ENCODE assay signal across 14 mouse cellular contexts in the genomic region with DNA sequence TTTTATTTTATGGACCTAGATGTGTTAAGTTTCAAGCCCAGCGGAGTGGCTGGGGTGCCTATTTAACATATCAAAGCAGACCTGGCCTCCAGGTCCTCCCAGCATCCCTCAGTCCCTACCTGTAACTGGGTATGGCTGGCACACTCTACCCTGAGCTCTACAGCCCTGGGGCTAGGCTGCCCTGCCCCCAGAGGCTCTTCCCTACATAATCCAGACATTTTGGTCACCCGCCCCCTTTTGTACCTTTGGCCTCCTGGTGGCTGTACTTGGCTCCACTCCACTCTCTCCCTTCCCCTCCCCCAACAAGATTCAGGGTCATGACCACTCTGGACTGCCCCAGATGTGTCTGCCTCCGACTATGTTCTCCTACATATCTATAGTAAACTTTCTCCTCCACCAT. TPM values are rescaled to one million over a fixed set of nuclear protein-coding genes. Genes with fewer than 3 reads are reported as not detected.
DNase-seq lines count a peak whose midpoint lies in the region; ATAC-seq and TF ChIP-seq lines count a peak whose summit lies in the region.
"Had no signal": no experiment of that assay in that cellular context is flagged by ENCODE, and none has a peak within 500 bp of the region (broad histone marks: within the 10 kb centered on the region; RNA-seq: fewer than 3 reads in every experiment).

No protein-coding gene starts in this region.

- no peaks in the 10 kb centered on the region for H3K27me3 ChIP-seq in heart, embryonic 12.5 days (replicated peaks)
- peaks cover 7% of the 10 kb centered on the region; the same call in 1 of the 2 replicates for H3K27me3 ChIP-seq in heart, embryonic 11.5 days (ENCODE audit: control insufficient read depth, insufficient read depth, low read length)
- H3K27me3 ChIP-seq in lung, embryonic 14.5 days (ENCODE audit: insufficient read depth, low read length) = peaks cover 15% of the 10 kb centered on the region; the same call in 1 of the 2 replicates
- peaks cover 70% of the 10 kb centered on the region for H3K27me3 ChIP-seq in liver, embryonic 13.5 days
- no peaks in the 10 kb centered on the region for H3K27me3 ChIP-seq in stomach, postnatal 0 days (ENCODE audit: control insufficient read depth, insufficient read depth, low read length)

- H3K4me1 ChIP-seq in heart, embryonic 12.5 days (replicated peaks) = peaks cover 33% of the 10 kb centered on the region
- H3K4me1 ChIP-seq in heart, embryonic 11.5 days (ENCODE audit: control insufficient read depth, insufficient read depth, low read length) = peaks cover 18% of the 10 kb centered on the region
- 0 out of 2 replicates have a peak, but pooled peaks cover 2% of the 10 kb centered on the region for H3K4me1 ChIP-seq in lung, embryonic 14.5 days (ENCODE audit: insufficient read depth)
- peaks cover 18% of the 10 kb centered on the region for H3K4me1 ChIP-seq in liver, embryonic 13.5 days (replicated peaks)
- H3K4me1 ChIP-seq in stomach, postnatal 0 days (replicated peaks; ENCODE audit: control insufficient read depth, insufficient read depth) = no peaks in the 10 kb centered on the region

- DNase-seq in lung, embryonic 14.5 days = no peak
- no peak for DNase-seq in lung, postnatal 36 days
- no peak for DNase-seq in liver, embryonic 13.5 days
- DNase-seq in stomach, postnatal 0 days (ENCODE audit: low spot score) = no peak
- DNase-seq in urinary bladder, postnatal 25 days (ENCODE audit: low spot score) = no peak
- DNase-seq in right cerebral cortex, postnatal 36 days (ENCODE audit: low spot score in 2 of 2) = no peak
- DNase-seq: cerebellum, adult 11 months; gastrocnemius, postnatal 25 days; lung, postnatal 10 days; thymus, postnatal 25 days had no signal

- no peaks in the 10 kb centered on the region for H3K36me3 ChIP-seq in heart, embryonic 12.5 days
- H3K36me3 ChIP-seq in heart, embryonic 11.5 days (ENCODE audit: control insufficient read depth, insufficient read depth, low read length) = no peaks in the 10 kb centered on the region
- no peaks in the 10 kb centered on the region for H3K36me3 ChIP-seq in lung, embryonic 14.5 days (ENCODE audit: insufficient read depth)
- H3K36me3 ChIP-seq in liver, embryonic 13.5 days = no peaks in the 10 kb centered on the region
- no peaks in the 10 kb centered on the region for H3K36me3 ChIP-seq in stomach, postnatal 0 days (ENCODE audit: control insufficient read depth, insufficient read depth, low read length)

- no peak overlapping the region for H3K9ac ChIP-seq in heart, embryonic 12.5 days
- no peak overlapping the region for H3K9ac ChIP-seq in heart, embryonic 11.5 days (ENCODE audit: low read depth, low read length)
- no peak overlapping the region for H3K9ac ChIP-seq in lung, embryonic 14.5 days
- no peak overlapping the region for H3K9ac ChIP-seq in liver, embryonic 13.5 days
- H3K9ac ChIP-seq in stomach, postnatal 0 days (ENCODE audit: low read length) = no peak overlapping the region

- H3K9me3 ChIP-seq in heart, embryonic 12.5 days (replicated peaks) = no peaks in the 10 kb centered on the region; the same call in 1 of the 2 replicates
- no peaks in the 10 kb centered on the region for H3K9me3 ChIP-seq in heart, embryonic 11.5 days (replicated peaks; ENCODE audit: control insufficient read depth, low read length)
- H3K9me3 ChIP-seq in lung, embryonic 14.5 days (ENCODE audit: low read depth, low read length) = no peaks in the 10 kb centered on the region
- no peaks in the 10 kb centered on the region for H3K9me3 ChIP-seq in liver, embryonic 13.5 days (replicated peaks)
- no peaks in the 10 kb centered on the region for H3K9me3 ChIP-seq in stomach, postnatal 0 days (ENCODE audit: control insufficient read depth, low read length)

- TF ChIP-seq EP300 in stomach, postnatal 0 days (optimal IDR thresholded peaks at IDR 0.05) = no peak

- 41% methylated on average over 3 of the region's 3 CpGs for WGBS in heart, embryonic 12.5 days
- WGBS in heart, embryonic 11.5 days (ENCODE audit: insufficient replicate concordance) = 32% methylated on average over 3 of the region's 3 CpGs
- 39% methylated on average over 3 of the region's 3 CpGs for WGBS in lung, embryonic 14.5 days
- 51% methylated on average over 3 of the region's 3 CpGs for WGBS in liver, embryonic 13.5 days (ENCODE audit: insufficient replicate concordance)
- WGBS in stomach, postnatal 0 days = 54% methylated on average over 3 of the region's 3 CpGs

- H3K4me3 ChIP-seq in heart, embryonic 12.5 days = no peak overlapping the region
- H3K4me3 ChIP-seq in heart, embryonic 11.5 days (ENCODE audit: low read depth, low read length) = no peak overlapping the region
- no peak overlapping the region for H3K4me3 ChIP-seq in lung, embryonic 14.5 days (ENCODE audit: low read depth, low read length)
- no peak overlapping the region for H3K4me3 ChIP-seq in liver, embryonic 13.5 days (replicated peaks)
- no peak overlapping the region for H3K4me3 ChIP-seq in stomach, postnatal 0 days (ENCODE audit: low read depth, low read length)
- H3K4me3 ChIP-seq: myocyte had no signal

- ATAC-seq in heart, embryonic 12.5 days (ENCODE audit: insufficient number of reproducible peaks, low FRiP score) = no peak
- ATAC-seq in heart, embryonic 11.5 days (replicated peaks; ENCODE audit: insufficient number of reproducible peaks, low FRiP score, low TSS enrichment) = no peak
- no peak for ATAC-seq in lung, embryonic 14.5 days (ENCODE audit: insufficient read depth)
- peak; percentile 71 for ATAC-seq in liver, embryonic 13.5 days (ENCODE audit: low read depth)
- no peak for ATAC-seq in stomach, postnatal 0 days (ENCODE audit: low FRiP score, low TSS enrichment)

- no peak overlapping the region for H3K4me2 ChIP-seq in heart, embryonic 12.5 days
- no peak overlapping the region for H3K4me2 ChIP-seq in heart, embryonic 11.5 days
- no peak overlapping the region for H3K4me2 ChIP-seq in lung, embryonic 14.5 days
- no peak overlapping the region for H3K4me2 ChIP-seq in liver, embryonic 13.5 days
- H3K4me2 ChIP-seq in stomach, postnatal 0 days (replicated peaks; ENCODE audit: low read depth) = no peak overlapping the region
- H3K4me2 ChIP-seq: midbrain, embryonic 11.5 days had no signal

- TF ChIP-seq CTCF in lung, embryonic 14.5 days (IDR thresholded peaks at IDR 0.05; ENCODE audit: low read depth) = 0 out of 2 replicates have a peak, but pooled peaks have one; percentile 5
- TF ChIP-seq CTCF in stomach, postnatal 0 days (IDR thresholded peaks at IDR 0.05; ENCODE audit: low read depth) = 0 out of 2 replicates have a peak, but pooled peaks have one; percentile 3

- H3K27ac ChIP-seq in heart, embryonic 12.5 days (ENCODE audit: poor library complexity, severe bottlenecking) = 0 out of 2 replicates have a peak overlapping the region, but pooled peaks have one; percentile 27
- no peak overlapping the region for H3K27ac ChIP-seq in heart, embryonic 11.5 days (ENCODE audit: low read depth, low read length)
- no peak overlapping the region for H3K27ac ChIP-seq in lung, embryonic 14.5 days (ENCODE audit: low read depth)
- H3K27ac ChIP-seq in liver, embryonic 13.5 days = no peak overlapping the region
- no peak overlapping the region for H3K27ac ChIP-seq in stomach, postnatal 0 days (replicated peaks)

RNA-seq across cellular contexts. Expression of a gene that starts 2.0 kb away (rescaled TPM):
- 1.6 and 1.9 TPM in 2 replicates for polyA plus RNA-seq in heart, embryonic 12.5 days (2016; fragmentation: Nextera tagmentation; extraction: Ambion mirVana)
- 1.6 TPM in 2 replicates for polyA plus RNA-seq in heart, embryonic 11.5 days (2014; fragmentation: Nextera tagmentation; extraction: Ambion mirVana)
- polyA plus RNA-seq in lung, embryonic 14.5 days (2014; fragmentation: Nextera tagmentation; extraction: Ambion mirVana) = 1.2 and 1.5 TPM in 2 replicates
- polyA plus RNA-seq in liver, embryonic 13.5 days (2015; fragmentation: Nextera tagmentation; extraction: Ambion mirVana) = 0.93 and 0.98 TPM in 2 replicates
- polyA plus RNA-seq in stomach, postnatal 0 days (2015; fragmentation: Nextera tagmentation; extraction: Ambion mirVana) = 3.7 and 4.0 TPM in 2 replicates

RNA-seq across cellular contexts. Expression of a gene that starts 18.4 kb away (rescaled TPM):
- polyA plus RNA-seq in heart, embryonic 12.5 days (2016; fragmentation: Nextera tagmentation; extraction: Ambion mirVana) = 171 and 173 TPM in 2 replicates
- polyA plus RNA-seq in heart, embryonic 11.5 days (2014; fragmentation: Nextera tagmentation; extraction: Ambion mirVana) = 165 and 200 TPM in 2 replicates
- polyA plus RNA-seq in lung, embryonic 14.5 days (2014; fragmentation: Nextera tagmentation; extraction: Ambion mirVana) = 301 and 326 TPM in 2 replicates
- polyA plus RNA-seq in liver, embryonic 13.5 days (2015; fragmentation: Nextera tagmentation; extraction: Ambion mirVana) = 493 and 566 TPM in 2 replicates
- 114 and 133 TPM in 2 replicates for polyA plus RNA-seq in stomach, postnatal 0 days (2015; fragmentation: Nextera tagmentation; extraction: Ambion mirVana)
